Mouse (Mus musculus) testis, adult 2 months (tissue): ENCODE data around the gene Crhr1. TPM values are rescaled to one million over a fixed set of nuclear protein-coding genes. Genes with fewer than 3 reads are reported as not detected.

Experiments used
- H3K27ac ChIP-seq: fragments of 200-500 bp; 2 replicates; pipeline ENCODE4 v1.5.1; 2012; ENCODE audit warnings: low read depth, low read length; ENCODE audit not compliant: control insufficient read depth, insufficient read depth
- H3K27me3 ChIP-seq: fragments of 200-500 bp; 2 replicates; pipeline ENCODE4 v1.6.1; 2012; ENCODE audit warnings: mild to moderate bottlenecking, low read length, moderate library complexity; ENCODE audit not compliant: control insufficient read depth, insufficient read depth
- H3K36me3 ChIP-seq: fragments of 200-500 bp; 2 replicates; pipeline ENCODE4 v1.6.1; 2012; ENCODE audit warnings: mild to moderate bottlenecking, low read length; ENCODE audit not compliant: control insufficient read depth, insufficient read depth
- H3K4me1 ChIP-seq: fragments of 200-500 bp; 2 replicates; pipeline ENCODE4 v1.6.1; 2012; ENCODE audit warnings: low read length; ENCODE audit not compliant: control insufficient read depth, insufficient read depth
- H3K4me3 ChIP-seq: fragments of 200-500 bp; 2 replicates; pipeline ENCODE4 v1.5.1; 2012; ENCODE audit warnings: low read depth, mild to moderate bottlenecking, low read length, moderate library complexity, mixed read lengths; ENCODE audit not compliant: control insufficient read depth
- CTCF ChIP-seq: fragments of 200-500 bp; IDR thresholded peaks from 2 replicates; pipeline ENCODE4 v1.5.1; 2012; ENCODE audit warnings: low read depth, mild to moderate bottlenecking, inconsistent platforms, low read length, moderate library complexity; ENCODE audit not compliant: control insufficient read depth, insufficient read depth, insufficient replicate concordance
- POLR2A ChIP-seq: fragments of 200-500 bp; IDR thresholded peaks from 2 replicates; pipeline ENCODE4 v1.6.1; 2012; ENCODE audit warnings: low read depth, mild to moderate bottlenecking, inconsistent platforms, low read length, moderate library complexity; ENCODE audit not compliant: control insufficient read depth
- polyA plus RNA-seq: library from polyadenylated mRNA; depleted of rRNA; stranded (reverse); fragments of >200 nt; gene quantifications from 2 replicates; pipeline ENCODE4 v1.2.3, GENCODE M21; 2012; rRNA removed

Gene Crhr1
- polyA plus RNA-seq, 1 experiment, result 0.42 TPM

DNA sequence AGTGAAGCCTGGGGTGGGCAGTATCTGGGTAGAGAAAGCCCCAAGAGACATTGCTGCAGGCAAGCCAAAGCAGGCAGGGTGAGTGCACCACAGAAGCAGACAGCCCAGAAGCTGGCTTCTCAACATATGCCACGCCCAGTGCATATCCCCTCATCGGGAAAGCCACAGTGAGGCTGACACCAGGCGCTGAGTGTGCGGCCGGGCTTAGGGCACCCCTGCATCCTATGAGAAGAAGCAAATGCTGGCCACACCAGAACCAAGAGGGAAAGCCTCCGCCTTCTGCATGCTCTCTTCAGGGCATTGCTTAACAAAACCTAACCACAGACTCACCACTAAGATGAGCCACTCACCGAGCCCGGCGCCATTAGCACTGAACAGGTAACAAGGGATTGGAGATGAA is 90.6 kb downstream of the Crhr1 start:
- no peak overlapping the region for H3K27ac ChIP-seq
- no peak overlapping the region for H3K4me3 ChIP-seq
- H3K27me3 ChIP-seq, result no peaks in the 10 kb centered on the region
- H3K36me3 ChIP-seq, result no peaks in the 10 kb centered on the region
- H3K4me1 ChIP-seq, result no peaks in the 10 kb centered on the region
- TF ChIP-seq CTCF (no peak), POLR2A (no peak)

Other genes starting within 250 kb of the Crhr1 start
- gene Nsf, start 178.8 kb upstream of the Crhr1 start, polyA plus RNA-seq, result 9.0 and 10.3 TPM in 2 replicates
- 9.3 and 12.7 TPM in 2 replicates for gene Arf2, start 166.1 kb upstream of the Crhr1 start, polyA plus RNA-seq
- 747 and 763 TPM in 2 replicates for gene Sppl2c, start 53.5 kb downstream of the Crhr1 start, polyA plus RNA-seq
- 0.94 and 1.2 TPM in 2 replicates for gene Mapt, start 98.5 kb downstream of the Crhr1 start, polyA plus RNA-seq